Mouse (Mus musculus): ENCODE data around the gene Degs1.

DNA sequence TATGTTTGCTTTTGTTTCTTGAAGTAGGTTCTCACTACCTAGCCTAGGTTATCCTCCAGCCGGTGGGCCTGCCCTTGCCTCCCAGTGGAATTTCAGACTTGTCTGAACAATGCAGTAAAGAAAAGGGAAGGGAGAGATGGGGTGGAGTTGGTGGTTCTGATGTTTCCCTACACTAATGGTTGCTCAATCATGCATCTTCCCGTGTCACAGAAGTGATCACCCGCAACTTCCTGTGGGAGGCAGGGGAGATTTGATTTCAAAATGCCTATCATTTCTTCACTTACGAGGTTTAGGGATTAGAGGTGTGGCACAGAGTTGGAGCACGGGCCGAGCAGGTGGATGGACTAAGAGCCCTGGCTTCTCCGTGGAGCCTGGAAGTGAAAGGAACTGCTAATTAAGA lies 627 bp upstream of the Degs1 start:
- TF ChIP-seq EP300 (IDR thresholded peaks at IDR 0.05) (0 out of 2 replicates have a peak, but pooled peaks have one; percentile 2), CTCF (IDR thresholded peaks at IDR 0.05) (no peak)
